Mouse (Mus musculus) kidney, embryonic 14.5 days (tissue): ENCODE data around the gene Mn1. TPM values are rescaled to one million over a fixed set of nuclear protein-coding genes. Genes with fewer than 3 reads are reported as not detected.

ENCODE experiments used
- ATAC-seq: fragments of 200-750 bp; cut with Nextera tagmentation; 2 replicates; pipeline ENCODE4 v1.8.0; 2017; ENCODE audit warnings: moderate number of reproducible peaks, mild to moderate bottlenecking, moderate TSS enrichment, moderate library complexity; ENCODE audit not compliant: low FRiP score, low TSS enrichment
- H3K27ac ChIP-seq: fragments of 300-500 bp; sonication (generic); 2 replicates; pipeline ENCODE4 v1.5.1; 2014; ENCODE audit warnings: low read depth, mild to moderate bottlenecking, low read length, moderate library complexity, mixed read lengths
- H3K27me3 ChIP-seq: fragments of 300-500 bp; sonication (generic); 2 replicates; pipeline ENCODE4 v1.6.1; 2014; ENCODE audit warnings: mild to moderate bottlenecking, low read length; ENCODE audit not compliant: control insufficient read depth, insufficient read depth
- H3K36me3 ChIP-seq: fragments of 300-500 bp; sonication (generic); 2 replicates; pipeline ENCODE4 v1.6.1; 2014; ENCODE audit warnings: low read length, mixed read lengths; ENCODE audit not compliant: control insufficient read depth, insufficient read depth
- H3K4me1 ChIP-seq: fragments of 300-500 bp; sonication (generic); 2 replicates; pipeline ENCODE4 v1.6.1; 2014; ENCODE audit warnings: low read length, mixed read lengths; ENCODE audit not compliant: control insufficient read depth, insufficient read depth
- H3K4me2 ChIP-seq: fragments of 300-500 bp; sonication (generic); replicated peaks from 2 replicates; pipeline ENCODE4 v1.6.1; 2014; ENCODE audit warnings: low read depth, mild to moderate bottlenecking, low read length
- H3K4me3 ChIP-seq: fragments of 300-500 bp; sonication (generic); 2 replicates; pipeline ENCODE4 v1.5.1; 2014; ENCODE audit warnings: mild to moderate bottlenecking, low read length
- H3K9ac ChIP-seq: fragments of 300-500 bp; sonication (generic); 2 replicates; pipeline ENCODE4 v1.6.1; 2014; ENCODE audit warnings: low read depth, mild to moderate bottlenecking, low read length, moderate library complexity
- H3K9me3 ChIP-seq: fragments of 300-500 bp; sonication (generic); 2 replicates; pipeline ENCODE4 v1.6.1; 2016; ENCODE audit warnings: low read length; ENCODE audit not compliant: control insufficient read depth
- WGBS: fragments of 180-500 bp; shearing (Covaris S2); extraction: QIAGEN DNeasy Blood & Tissue Kit; methylation state at CpG from one replicate; pipeline ENCODE4 v1.1.7; 2014; 5-methylcytosine and 5-hydroxymethylcytosine counted together
- polyA plus RNA-seq: library from polyadenylated mRNA; unstranded; fragments of >200 nt; fragmentation: Nextera tagmentation; extraction: Ambion mirVana; gene quantifications from 2 replicates; pipeline ENCODE4 v1.2.1, GENCODE M21; 2014

The Mn1 gene
- polyA plus RNA-seq, 1 experiment from 2014 or later = 6.9 TPM

- H3K4me1 ChIP-seq = peaks cover 24% of the 10 kb centered on the region
- ATAC-seq = no peak
- no peak overlapping the region for H3K9ac ChIP-seq
- WGBS = 84% methylated on average over 7 of the region's 7 CpGs
- no peaks in the 10 kb centered on the region for H3K36me3 ChIP-seq
- no peaks in the 10 kb centered on the region for H3K9me3 ChIP-seq
- H3K27ac ChIP-seq = no peak overlapping the region
- peaks cover 10% of the 10 kb centered on the region for H3K27me3 ChIP-seq
- H3K4me3 ChIP-seq = no peak overlapping the region
- H3K4me2 ChIP-seq = no peak overlapping the region
Observed at GRCm38 (mm10) chr5:111436260-111436659, 19.1 kb downstream of the Mn1 start.

- ATAC-seq = no peak
Observed at GRCm38 (mm10) chr5:111437205-111437604, 20.0 kb downstream of the Mn1 start.

DNA sequence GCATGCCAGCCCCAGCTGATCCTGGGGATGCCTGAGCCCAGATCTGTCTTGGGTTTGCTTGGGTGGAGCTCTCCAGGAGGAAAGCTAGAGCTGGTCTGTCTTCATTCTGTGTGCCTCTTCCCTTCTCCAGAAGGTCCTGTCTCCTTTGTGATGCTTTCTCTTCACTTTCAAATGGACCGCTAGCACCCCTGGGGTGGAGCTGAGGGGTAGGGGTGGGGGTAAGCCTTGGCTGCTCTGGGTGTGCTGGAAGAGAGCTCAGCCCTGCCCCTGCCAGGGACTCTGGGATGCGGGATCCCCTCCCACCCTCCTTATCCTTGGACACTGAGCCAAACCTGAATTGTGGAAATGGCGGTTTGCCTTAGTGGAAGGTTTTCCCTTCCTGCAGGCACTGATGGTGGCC, 21.2 kb downstream of the Mn1 start:
- H3K27me3 ChIP-seq = peaks cover 4% of the 10 kb centered on the region; the same call in 1 of the 2 replicates
- no peak overlapping the region for H3K9ac ChIP-seq
- H3K27ac ChIP-seq = no peak overlapping the region
- no peaks in the 10 kb centered on the region for H3K36me3 ChIP-seq
- no peaks in the 10 kb centered on the region for H3K9me3 ChIP-seq
- no peak overlapping the region for H3K4me3 ChIP-seq
- peaks cover 18% of the 10 kb centered on the region for H3K4me1 ChIP-seq
- 79% methylated on average over 3 of the region's 3 CpGs for WGBS
- H3K4me2 ChIP-seq = no peak overlapping the region
- ATAC-seq = no peak

More at GRCm38 (mm10) chr5:111437205-111437604, 20.0 kb downstream of the Mn1 start:
- Histone ChIP-seq H3K4me2 (no peak overlapping the region), H3K36me3 (no peaks in the 10 kb centered on the region), H3K9ac (no peak overlapping the region), H3K9me3 (no peaks in the 10 kb centered on the region), H3K27ac (no peak overlapping the region), H3K27me3 (peaks cover 10% of the 10 kb centered on the region), H3K4me3 (no peak overlapping the region), H3K4me1 (peaks cover 22% of the 10 kb centered on the region)
- WGBS = 76% methylated on average over 7 of the region's 7 CpGs

- H3K27me3 ChIP-seq = no peaks in the 10 kb centered on the region
- H3K36me3 ChIP-seq = no peaks in the 10 kb centered on the region
- H3K9ac ChIP-seq = no peak overlapping the region
- H3K4me1 ChIP-seq = peaks cover 14% of the 10 kb centered on the region
- H3K4me3 ChIP-seq = no peak overlapping the region
- WGBS = 92% methylated on average over 8 of the region's 8 CpGs
- H3K4me2 ChIP-seq = no peak overlapping the region
- no peak for ATAC-seq
- H3K9me3 ChIP-seq = no peaks in the 10 kb centered on the region
- no peak overlapping the region for H3K27ac ChIP-seq
Observed at GRCm38 (mm10) chr5:111438821-111439220, 21.7 kb downstream of the Mn1 start.

DNA sequence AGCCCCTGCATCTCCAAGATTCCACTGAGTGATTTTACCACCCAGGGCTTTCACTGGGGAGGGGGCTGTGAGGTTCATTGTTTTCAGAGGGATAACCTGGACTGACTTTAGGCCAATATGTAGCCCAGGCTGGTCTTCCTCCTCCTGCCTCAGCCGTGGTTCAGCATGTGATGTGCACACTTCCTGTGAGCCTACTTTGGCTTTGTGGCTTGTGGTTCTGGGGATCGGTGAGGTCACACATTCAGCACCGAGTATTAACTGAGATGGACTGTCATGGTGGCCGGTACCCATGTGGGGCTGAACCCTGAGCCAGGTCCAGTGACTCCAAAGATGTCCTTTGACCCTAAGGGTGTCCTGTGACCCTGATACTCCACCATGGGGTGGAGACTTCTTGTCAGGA, 23.1 kb downstream of the Mn1 start:
- WGBS = 88% methylated on average over 4 of the region's 4 CpGs
- Histone ChIP-seq H3K4me3 (no peak overlapping the region), H3K27ac (no peak overlapping the region), H3K27me3 (no peaks in the 10 kb centered on the region), H3K9ac (no peak overlapping the region), H3K9me3 (no peaks in the 10 kb centered on the region), H3K4me1 (0 out of 2 replicates have a peak, but pooled peaks cover 4% of the 10 kb centered on the region), H3K4me2 (no peak overlapping the region), H3K36me3 (no peaks in the 10 kb centered on the region)
- no peak for ATAC-seq

DNA sequence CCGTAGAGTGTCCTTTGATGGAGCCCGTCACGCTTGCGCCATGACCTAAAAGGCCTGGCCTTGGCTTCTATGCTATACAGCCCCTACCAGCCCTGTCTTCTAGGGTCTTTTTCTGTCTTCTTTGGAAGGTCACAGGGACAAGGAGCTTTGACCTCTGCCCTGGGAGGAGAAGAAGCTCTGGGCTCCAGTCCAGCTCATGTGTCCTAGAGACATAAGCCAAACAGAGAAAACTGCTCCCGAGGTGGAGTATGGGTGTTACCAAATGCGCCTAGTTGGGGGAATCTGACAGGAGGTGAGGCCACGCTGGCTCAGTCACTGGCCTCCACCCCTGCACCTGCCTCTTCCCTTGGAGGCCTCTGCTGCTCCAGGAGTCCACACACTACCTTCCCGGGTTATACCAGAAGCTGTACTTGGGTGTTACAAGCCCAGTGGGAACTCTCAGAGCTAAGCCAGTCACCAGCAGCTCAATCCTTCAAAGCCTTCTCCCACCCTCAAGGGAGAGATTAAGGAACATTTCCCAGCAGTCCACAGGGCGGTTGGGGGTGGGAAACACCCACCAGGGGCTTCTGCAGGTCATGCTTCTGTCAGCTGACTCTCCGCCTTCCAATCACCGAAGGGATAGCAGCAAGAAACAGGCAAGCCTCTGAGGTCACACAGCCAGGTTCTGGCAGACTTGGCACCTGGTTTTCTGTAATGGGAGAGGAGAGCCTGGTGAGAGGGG, 25.1 kb downstream of the Mn1 start:
- H3K4me1 ChIP-seq = no peaks in the 10 kb centered on the region
- no peak for ATAC-seq
- no peaks in the 10 kb centered on the region; the same call in 1 of the 2 replicates for H3K36me3 ChIP-seq
- no peaks in the 10 kb centered on the region for H3K27me3 ChIP-seq
- H3K4me3 ChIP-seq = no peak overlapping the region
- no peak overlapping the region for H3K9ac ChIP-seq
- H3K9me3 ChIP-seq = no peaks in the 10 kb centered on the region
- H3K4me2 ChIP-seq = no peak overlapping the region
- WGBS = 74% methylated on average over 11 of the region's 11 CpGs
- H3K27ac ChIP-seq = no peak overlapping the region

DNA sequence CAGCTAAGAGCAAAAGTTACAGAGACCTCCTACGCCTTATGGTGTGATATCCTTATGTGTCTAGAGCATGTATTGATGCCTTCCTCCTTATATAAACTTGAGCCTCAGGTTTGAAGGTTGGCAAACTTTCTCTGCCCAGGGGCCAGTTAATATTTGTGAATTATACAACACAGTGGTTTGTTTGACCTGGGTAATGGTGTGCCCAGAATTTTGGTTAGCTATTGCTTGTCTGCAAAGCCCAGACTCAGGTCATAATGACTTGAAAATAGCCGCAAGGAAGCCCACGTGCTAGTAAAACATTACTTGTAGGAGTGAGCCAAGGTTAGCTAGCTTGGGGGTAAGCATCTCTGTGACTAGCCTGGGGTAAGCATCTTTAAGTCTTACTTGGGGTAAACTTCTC, 26.5 kb downstream of the Mn1 start:
- Histone ChIP-seq H3K27ac (no peak overlapping the region), H3K36me3 (no peaks in the 10 kb centered on the region; the same call in 1 of the 2 replicates), H3K4me1 (no peaks in the 10 kb centered on the region), H3K9me3 (no peaks in the 10 kb centered on the region), H3K27me3 (no peaks in the 10 kb centered on the region), H3K4me2 (no peak overlapping the region), H3K4me3 (no peak overlapping the region), H3K9ac (no peak overlapping the region)
- 93% methylated on average over 3 of the region's 3 CpGs for WGBS
- ATAC-seq = no peak

DNA sequence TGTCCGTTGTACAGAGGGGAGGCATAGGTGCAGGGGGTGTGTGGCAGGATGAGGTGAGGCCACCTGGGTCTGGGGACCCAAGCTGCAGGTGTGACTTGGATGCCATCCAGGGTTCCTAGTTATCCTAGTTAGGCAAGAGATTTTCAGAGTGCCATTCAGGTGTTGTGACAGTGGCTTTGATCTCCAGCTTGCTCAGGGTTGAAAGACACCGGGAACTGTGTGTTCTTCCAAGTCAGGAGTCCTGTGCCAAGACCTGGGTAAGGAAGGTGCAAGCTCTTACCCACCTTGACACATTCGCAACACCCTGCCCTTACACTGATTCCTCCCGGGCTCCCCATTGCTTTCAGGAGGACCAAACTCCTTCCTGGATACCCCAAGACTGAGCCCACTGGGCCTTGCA, 27.2 kb downstream of the Mn1 start:
- no peak for ATAC-seq
- WGBS = 84% methylated on average over 4 of the region's 4 CpGs
- Histone ChIP-seq H3K27me3 (no peaks in the 10 kb centered on the region), H3K4me1 (no peaks in the 10 kb centered on the region), H3K27ac (no peak overlapping the region), H3K9me3 (no peaks in the 10 kb centered on the region), H3K4me2 (no peak overlapping the region), H3K36me3 (no peaks in the 10 kb centered on the region; the same call in 1 of the 2 replicates), H3K9ac (no peak overlapping the region), H3K4me3 (no peak overlapping the region)

GRCm38 (mm10) chr5:111446652-111447051, 29.5 kb downstream of the Mn1 start:
- Histone ChIP-seq H3K27me3 (no peaks in the 10 kb centered on the region), H3K9me3 (no peaks in the 10 kb centered on the region), H3K4me3 (no peak overlapping the region), H3K4me2 (no peak overlapping the region), H3K36me3 (no peaks in the 10 kb centered on the region; the same call in 1 of the 2 replicates), H3K4me1 (no peaks in the 10 kb centered on the region), H3K9ac (no peak overlapping the region), H3K27ac (no peak overlapping the region)
- WGBS = 85% methylated on average over 7 of the region's 7 CpGs
- no peak for ATAC-seq
